Mouse (Mus musculus): ENCODE measurements around the gene Nudt22. TPM values are rescaled to one million over a fixed set of nuclear protein-coding genes. Genes with fewer than 3 reads are reported as not detected.
"Not testable (repeated sequence)": the region's sequence is repeated elsewhere in the genome, so short reads cannot be mapped to it uniquely, and the experiment has no call there.

Gene Nudt22
- polyA plus RNA-seq, 1 experiment from 2014 or later: 23.8 TPM

GRCm38 (mm10) chr19:6993011-6993770 lies 2.7 kb downstream of the Nudt22 start:
- peak overlapping the region; percentile 89 for H3K4me2 ChIP-seq
- no peaks in the 10 kb centered on the region for H3K27me3 ChIP-seq
- H3K4me3 ChIP-seq: peak overlapping the region; percentile 55
- H3K4me1 ChIP-seq (replicated peaks): peaks cover 55% of the 10 kb centered on the region
- ATAC-seq (ENCODE audit: low FRiP score): no peak
- H3K9ac ChIP-seq: peak overlapping the region; percentile 75
- H3K9me3 ChIP-seq: no peaks in the 10 kb centered on the region
- 65% methylated on average over 14 of the region's 14 CpGs for WGBS
- H3K27ac ChIP-seq: peak overlapping the region; percentile 61
- peaks cover 2% of the 10 kb centered on the region for H3K36me3 ChIP-seq

GRCm38 (mm10) chr19:6992011-6992858 lies 3.7 kb downstream of the Nudt22 start, which contains the start of gene Dnajc4:
Gene Dnajc4 (minus strand): TSS chr19:6992572.
- peak within 1 kb of the TSS; percentile 75 for H3K9ac ChIP-seq
- peaks cover 53% of the 10 kb centered on the region for H3K4me1 ChIP-seq (replicated peaks)
- H3K9me3 ChIP-seq: no peaks in the 10 kb centered on the region
- H3K36me3 ChIP-seq: no peaks in the 10 kb centered on the region
- H3K4me2 ChIP-seq: peak within 1 kb of the TSS; percentile 89
- WGBS: 1% methylated on average over 37 of the region's 37 CpGs
- H3K27me3 ChIP-seq: no peaks in the 10 kb centered on the region
- ATAC-seq (ENCODE audit: low FRiP score): peak; percentile 94
- H3K4me3 ChIP-seq: peak within 1 kb of the TSS; percentile 55
- peak within 1 kb of the TSS; percentile 61 for H3K27ac ChIP-seq

GRCm38 (mm10) chr19:6991166-6991565 lies 4.8 kb downstream of the Nudt22 start:
- H3K4me2 ChIP-seq; H3K36me3 ChIP-seq; H3K9me3 ChIP-seq; ATAC-seq (ENCODE audit: low FRiP score); H3K4me3 ChIP-seq; H3K27me3 ChIP-seq; H3K9ac ChIP-seq; H3K27ac ChIP-seq: not testable (repeated sequence)
- 95% methylated on average over 6 of the region's 6 CpGs for WGBS
- peaks cover 53% of the 10 kb centered on the region for H3K4me1 ChIP-seq (replicated peaks)

- H3K4me3 ChIP-seq: no peak overlapping the region
Observed at GRCm38 (mm10) chr19:6990712-6991111, 5.2 kb downstream of the Nudt22 start.

GRCm38 (mm10) chr19:6989251-6989650 lies 6.7 kb downstream of the Nudt22 start:
- H3K4me1 ChIP-seq (replicated peaks): peaks cover 43% of the 10 kb centered on the region
- WGBS: 88% methylated on average over 8 of the region's 8 CpGs
- ATAC-seq (ENCODE audit: low FRiP score): no peak
- no peak overlapping the region for H3K9ac ChIP-seq
- H3K27ac ChIP-seq: no peak overlapping the region
- H3K27me3 ChIP-seq: no peaks in the 10 kb centered on the region
- no peak overlapping the region; the same call in 1 of the 2 replicates for H3K4me3 ChIP-seq
- H3K36me3 ChIP-seq: peaks cover 10% of the 10 kb centered on the region
- no peak overlapping the region for H3K4me2 ChIP-seq
- no peaks in the 10 kb centered on the region for H3K9me3 ChIP-seq

More at GRCm38 (mm10) chr19:6990712-6991111, 5.2 kb downstream of the Nudt22 start:
- Histone ChIP-seq H3K9me3 (no peaks in the 10 kb centered on the region), H3K36me3 (no peaks in the 10 kb centered on the region), H3K27me3 (no peaks in the 10 kb centered on the region), H3K4me2 (no peak overlapping the region), H3K9ac (no peak overlapping the region), H3K4me1 (replicated peaks) (peaks cover 56% of the 10 kb centered on the region), H3K27ac (no peak overlapping the region)
- WGBS: 90% methylated on average over 6 of the region's 6 CpGs
- ATAC-seq (ENCODE audit: low FRiP score): no peak

- Histone ChIP-seq H3K4me2 (peak overlapping the region; percentile 93), H3K27ac (peak overlapping the region; percentile 76), H3K9ac (peak overlapping the region; percentile 82), H3K9me3 (no peaks in the 10 kb centered on the region), H3K4me1 (replicated peaks) (peaks cover 36% of the 10 kb centered on the region), H3K27me3 (no peaks in the 10 kb centered on the region), H3K36me3 (peaks cover 21% of the 10 kb centered on the region), H3K4me3 (peak overlapping the region; percentile 57)
- no peak for ATAC-seq (ENCODE audit: low FRiP score)
- WGBS: 3% methylated on average over 8 of the region's 8 CpGs
Observed at GRCm38 (mm10) chr19:6987904-6988285, 8.0 kb downstream of the Nudt22 start.

GRCm38 (mm10) chr19:6987061-6987903 lies 8.6 kb downstream of the Nudt22 start, which contains the start of gene Vegfb:
Gene Vegfb (minus strand): TSS chr19:6987651.
- ATAC-seq (ENCODE audit: low FRiP score): peak; percentile 59
- H3K9ac ChIP-seq: peak within 1 kb of the TSS; percentile 82
- peak within 1 kb of the TSS; percentile 93 for H3K4me2 ChIP-seq
- peak within 1 kb of the TSS; percentile 76 for H3K27ac ChIP-seq
- peaks cover 27% of the 10 kb centered on the region for H3K36me3 ChIP-seq
- WGBS: under 1% methylated on average over 64 of the region's 85 CpGs
- H3K4me3 ChIP-seq: peak within 1 kb of the TSS; percentile 57
- H3K9me3 ChIP-seq: no peaks in the 10 kb centered on the region
- peaks cover 33% of the 10 kb centered on the region for H3K4me1 ChIP-seq (replicated peaks)
- no peaks in the 10 kb centered on the region for H3K27me3 ChIP-seq

- H3K27ac ChIP-seq: 0 out of 2 replicates have a peak overlapping the region, but pooled peaks have one; percentile 76
- WGBS: 84% methylated on average over 10 of the region's 10 CpGs
Observed at GRCm38 (mm10) chr19:6985951-6986708, 9.8 kb downstream of the Nudt22 start.

GRCm38 (mm10) chr19:6985300-6985699 lies 10.6 kb downstream of the Nudt22 start:
- Histone ChIP-seq H3K36me3 (peaks cover 29% of the 10 kb centered on the region), H3K9ac (no peak overlapping the region; the same call in 1 of the 2 replicates), H3K4me1 (replicated peaks) (peaks cover 31% of the 10 kb centered on the region), H3K4me3 (no peak overlapping the region), H3K27ac (no peak overlapping the region), H3K9me3 (no peaks in the 10 kb centered on the region), H3K27me3 (no peaks in the 10 kb centered on the region), H3K4me2 (no peak overlapping the region)
- 90% methylated on average over 19 of the region's 19 CpGs for WGBS
- ATAC-seq (ENCODE audit: low FRiP score): no peak

More at GRCm38 (mm10) chr19:6985951-6986708, 9.8 kb downstream of the Nudt22 start:
- H3K9ac ChIP-seq: peak overlapping the region; percentile 82; the same call in 1 of the 2 replicates
- peaks cover 29% of the 10 kb centered on the region for H3K36me3 ChIP-seq
- H3K4me2 ChIP-seq: peak overlapping the region; percentile 93
- H3K4me3 ChIP-seq: peak overlapping the region; percentile 57; the same call in 1 of the 2 replicates
- no peaks in the 10 kb centered on the region for H3K9me3 ChIP-seq
- ATAC-seq (ENCODE audit: low FRiP score): no peak
- no peaks in the 10 kb centered on the region for H3K27me3 ChIP-seq
- peaks cover 26% of the 10 kb centered on the region for H3K4me1 ChIP-seq (replicated peaks)

- no peak overlapping the region for H3K9ac ChIP-seq
- 27% methylated on average over 5 of the region's 5 CpGs for WGBS
- no peaks in the 10 kb centered on the region for H3K27me3 ChIP-seq
- H3K4me2 ChIP-seq: no peak overlapping the region
- no peak overlapping the region for H3K4me3 ChIP-seq
- peaks cover 43% of the 10 kb centered on the region for H3K4me1 ChIP-seq (replicated peaks)
- no peak overlapping the region for H3K27ac ChIP-seq
- peaks cover 29% of the 10 kb centered on the region for H3K36me3 ChIP-seq
- no peak for ATAC-seq (ENCODE audit: low FRiP score)
- no peaks in the 10 kb centered on the region for H3K9me3 ChIP-seq
Observed at GRCm38 (mm10) chr19:6983621-6984020, 12.3 kb downstream of the Nudt22 start.

GRCm38 (mm10) chr19:6981465-6981864 lies 14.5 kb downstream of the Nudt22 start:
- Histone ChIP-seq H3K9ac (no peak overlapping the region), H3K9me3 (no peaks in the 10 kb centered on the region), H3K27me3 (no peaks in the 10 kb centered on the region), H3K36me3 (peaks cover 48% of the 10 kb centered on the region), H3K4me1 (replicated peaks) (peaks cover 47% of the 10 kb centered on the region), H3K4me3 (0 out of 2 replicates have a peak overlapping the region, but pooled peaks have one; percentile 67), H3K4me2 (no peak overlapping the region), H3K27ac (no peak overlapping the region)
- WGBS: 92% methylated on average over 4 of the region's 4 CpGs
- ATAC-seq (ENCODE audit: low FRiP score): no peak
